Mouse (Mus musculus) testis, postnatal 14 days (tissue): Measurements from ENCODE around the gene Gdi2.
"Not testable (repeated sequence)": the region's sequence is repeated elsewhere in the genome, so short reads cannot be mapped to it uniquely, and the experiment has no call there.

ENCODE experiments used
- DNase-seq: peaks from one replicate; pipeline ENCODE4 v3.0.0; 2021; ENCODE audit warnings: low spot score

The Gdi2 gene

DNA sequence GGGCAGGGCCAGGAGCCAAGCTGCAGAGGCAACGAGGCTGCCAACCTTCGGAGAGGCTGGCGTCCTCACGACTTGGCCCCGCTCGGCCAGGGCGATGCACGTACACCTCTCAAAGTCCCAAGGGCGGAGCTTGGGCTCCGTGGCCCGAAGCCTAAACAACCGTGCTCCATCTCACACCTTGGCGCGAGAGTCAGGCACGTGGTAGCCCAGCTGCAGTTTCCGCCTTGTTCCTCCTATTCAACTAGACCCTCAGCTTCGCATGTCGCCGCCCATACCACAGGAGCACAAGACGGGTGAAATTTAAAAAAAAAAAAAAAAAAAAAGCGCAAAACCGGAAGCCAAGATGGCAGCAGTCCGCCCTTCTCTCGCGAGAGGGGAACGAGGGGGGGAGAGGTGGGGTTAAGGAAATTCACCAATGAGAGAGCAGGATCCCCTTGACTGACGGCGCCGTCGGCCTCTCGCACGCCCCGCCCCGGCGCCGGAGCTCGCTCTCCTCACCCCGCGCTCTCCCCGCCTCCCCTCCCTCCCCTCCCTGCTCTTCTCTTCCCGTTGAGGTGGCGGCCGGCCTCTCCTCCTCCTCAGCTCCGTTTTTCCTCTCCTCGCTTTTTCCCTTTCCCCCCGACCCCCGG is at the start of gene Gdi2:
TSS of gene Gdi2 (plus strand) at position 470 of the 629 bp plus-strand sequence.
- peak; percentile 95 for DNase-seq

- no peak for DNase-seq
Observed at GRCm38 (mm10) chr13:3495526-3495925, 42.3 kb upstream of the Gdi2 start.

GRCm38 (mm10) chr13:3501014-3501413 is 36.8 kb upstream of the Gdi2 start:
- not testable (repeated sequence) for DNase-seq

- DNase-seq = not testable (repeated sequence)
Observed at GRCm38 (mm10) chr13:3515351-3515750, 22.5 kb upstream of the Gdi2 start.

DNA sequence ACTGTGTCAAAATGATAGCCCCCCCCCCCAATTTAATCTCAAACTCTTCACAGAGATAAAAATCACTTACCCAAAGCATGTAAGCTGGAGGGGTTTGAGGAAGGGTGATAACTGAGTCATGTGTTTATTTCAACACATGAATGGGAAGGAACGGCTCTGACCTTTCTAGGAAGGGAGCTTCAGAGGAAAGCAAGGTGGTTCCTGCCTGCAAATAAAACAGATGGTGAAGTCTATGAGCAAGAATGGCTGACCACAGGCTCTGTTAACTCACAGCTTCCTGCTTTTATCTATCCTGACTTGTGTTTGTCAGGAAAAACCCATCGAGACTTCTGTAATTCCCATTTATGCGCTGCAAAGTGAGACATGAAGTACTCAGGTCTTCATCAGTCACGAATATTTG is 18.5 kb upstream of the Gdi2 start:
- not testable (repeated sequence) for DNase-seq

- DNase-seq = not testable (repeated sequence)
Observed at GRCm38 (mm10) chr13:3519994-3520393, 17.9 kb upstream of the Gdi2 start.

DNA sequence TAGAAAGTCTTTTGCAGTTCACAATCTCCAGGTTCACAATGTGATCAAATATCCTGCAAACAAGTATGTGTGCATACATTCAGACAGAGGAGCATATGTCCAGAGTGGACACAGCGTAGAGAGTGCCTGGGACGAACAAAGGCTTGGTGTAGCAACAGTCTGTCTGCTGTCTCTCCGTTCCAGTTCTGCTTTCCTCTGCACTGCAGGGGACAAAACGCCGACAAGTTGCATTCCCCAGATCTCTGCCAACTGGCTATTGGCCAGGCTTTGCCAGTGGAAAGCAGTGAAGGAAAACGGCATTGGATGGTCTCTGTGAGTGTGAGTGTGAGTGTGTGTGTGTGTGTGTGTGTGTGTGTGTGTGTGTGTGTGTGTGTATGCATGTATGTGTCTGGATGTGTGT is 14.4 kb upstream of the Gdi2 start:
- DNase-seq = no peak

GRCm38 (mm10) chr13:3523946-3524345 is 13.9 kb upstream of the Gdi2 start:
- DNase-seq = no peak

DNA sequence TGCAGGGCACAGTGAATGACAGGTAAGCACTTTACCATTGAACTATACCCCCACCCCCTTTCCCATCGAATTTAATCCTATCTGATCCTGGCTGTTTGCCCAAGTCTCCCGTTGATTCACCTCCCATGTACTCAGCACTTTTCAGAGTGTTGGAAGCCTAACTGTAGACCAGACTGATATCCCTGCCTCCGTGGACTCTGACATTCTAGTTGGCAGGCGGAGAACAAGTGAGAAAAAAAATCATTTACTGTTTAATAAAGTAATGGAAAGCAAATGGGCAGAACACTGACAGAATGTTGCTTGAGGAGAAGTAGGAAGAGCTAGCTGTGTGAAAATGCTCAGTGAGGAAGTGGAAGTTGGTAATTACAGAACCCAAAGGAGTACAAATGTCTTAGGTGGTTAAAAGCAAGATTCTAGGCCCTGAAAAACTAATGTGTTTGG is 12.2 kb upstream of the Gdi2 start:
- no peak for DNase-seq

- no peak for DNase-seq
Observed at GRCm38 (mm10) chr13:3526328-3526727, 11.5 kb upstream of the Gdi2 start.

- DNase-seq = peak; percentile 21
Observed at GRCm38 (mm10) chr13:3530451-3530850, 7.4 kb upstream of the Gdi2 start.

DNA sequence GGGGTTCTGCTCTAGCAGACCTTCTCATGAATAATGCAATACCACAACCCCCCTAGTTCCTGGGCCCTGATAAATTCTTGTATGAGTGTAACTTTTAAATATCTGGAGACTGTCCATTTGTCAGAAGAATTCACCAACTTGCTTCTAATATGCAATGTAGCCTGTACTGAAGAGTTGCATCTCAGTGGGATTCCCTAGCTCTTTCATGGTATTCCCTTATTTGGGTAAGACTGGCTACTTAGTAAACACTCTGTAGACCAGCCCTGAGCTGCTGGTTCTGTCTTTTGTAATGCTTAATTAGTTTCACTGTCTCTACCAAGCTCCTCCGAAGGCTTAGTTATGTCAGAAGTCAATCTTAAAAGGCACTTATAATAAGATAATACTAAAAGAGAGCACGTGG is 6.7 kb upstream of the Gdi2 start:
- DNase-seq = not testable (repeated sequence)

- DNase-seq = no peak
Observed at GRCm38 (mm10) chr13:3531692-3532320, 6.1 kb upstream of the Gdi2 start.

DNA sequence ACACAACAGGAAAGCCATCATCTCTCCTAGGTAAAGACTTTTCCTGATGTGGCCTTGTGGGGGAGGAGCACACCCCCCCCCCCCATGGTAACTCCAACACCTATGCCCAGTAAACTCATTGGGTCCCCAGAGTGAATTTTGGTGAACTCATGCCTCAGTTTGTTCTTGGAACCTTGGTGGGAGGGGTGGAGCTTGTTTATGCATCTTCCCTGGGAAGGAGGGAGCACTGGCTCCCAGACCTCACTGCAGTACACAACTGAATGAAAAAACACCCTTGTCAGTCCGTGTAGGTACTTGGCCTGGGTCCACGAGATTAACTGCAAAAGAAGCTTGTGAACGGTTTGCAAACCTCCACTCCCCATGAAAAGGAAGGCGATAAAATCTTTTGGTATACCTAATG is 5.4 kb upstream of the Gdi2 start:
- no peak for DNase-seq

DNA sequence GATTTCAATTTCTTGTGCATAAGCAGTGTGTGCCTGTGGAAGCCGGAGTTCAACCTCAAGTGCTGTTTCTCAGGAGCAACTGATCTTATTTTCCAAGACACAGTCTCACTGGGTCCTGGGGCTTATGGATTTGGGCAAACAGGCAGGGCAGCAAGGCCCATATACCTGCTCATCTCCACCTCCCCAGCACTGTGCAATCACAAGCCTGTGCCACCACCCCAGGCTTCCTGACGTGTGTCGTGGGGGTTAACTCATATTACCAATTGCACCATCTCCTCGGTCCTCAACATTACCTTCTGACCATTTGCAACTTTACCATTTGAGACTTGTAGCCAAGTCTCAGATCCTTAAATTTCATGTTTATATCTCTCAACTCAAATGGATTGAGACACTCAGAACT is 3.7 kb upstream of the Gdi2 start:
- DNase-seq = no peak

GRCm38 (mm10) chr13:3538223-3538968 is 533 bp downstream of the Gdi2 start:
- peak; percentile 76 for DNase-seq

DNA sequence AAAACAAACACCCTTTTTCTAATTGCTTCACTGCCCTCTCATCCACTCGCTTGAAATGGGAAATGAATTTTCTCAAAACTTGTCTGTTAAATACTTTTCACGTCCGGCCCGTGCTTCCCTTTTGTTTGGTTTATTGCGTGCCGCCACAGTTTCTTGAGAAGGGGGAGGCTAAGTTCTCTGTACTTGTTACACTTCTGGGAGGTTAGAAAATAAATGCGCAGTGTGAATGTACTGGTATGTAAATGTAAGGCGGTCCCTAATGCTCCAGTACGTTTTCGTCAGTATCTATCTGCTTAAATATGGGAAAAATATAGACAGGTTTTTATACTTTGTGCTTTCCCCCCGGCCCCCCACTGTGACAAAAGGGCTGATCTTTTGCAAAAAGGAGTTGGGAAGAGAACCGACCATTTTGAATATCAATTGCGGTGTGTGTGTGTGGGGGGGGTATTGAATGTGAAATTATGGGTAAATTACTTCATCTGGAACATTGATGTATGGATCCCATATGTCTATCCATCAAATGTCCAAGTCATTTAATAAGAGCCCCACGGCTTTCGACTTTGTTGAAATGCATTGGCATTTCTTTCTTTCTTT is 1.2 kb downstream of the Gdi2 start:
- DNase-seq = no peak

DNA sequence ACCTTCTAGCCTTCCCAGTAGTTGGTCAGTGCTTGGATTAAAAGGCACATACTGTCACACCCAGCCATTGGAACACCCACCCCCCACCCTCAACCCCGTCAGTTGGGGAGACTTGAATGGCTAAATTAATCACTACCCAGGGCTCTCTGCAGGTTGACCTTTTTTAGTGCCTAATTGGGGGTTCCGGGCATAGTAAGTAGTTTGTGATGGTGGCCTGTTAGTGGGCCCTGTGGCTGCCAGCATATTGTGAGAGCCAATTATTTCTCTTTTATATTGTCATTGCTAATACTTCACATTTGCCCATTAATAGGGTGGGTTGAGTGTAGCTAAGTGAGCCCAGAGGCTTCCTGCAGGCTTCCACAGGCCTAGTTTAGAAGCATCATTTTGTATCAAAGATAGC is 2.3 kb downstream of the Gdi2 start:
- DNase-seq = no peak

DNA sequence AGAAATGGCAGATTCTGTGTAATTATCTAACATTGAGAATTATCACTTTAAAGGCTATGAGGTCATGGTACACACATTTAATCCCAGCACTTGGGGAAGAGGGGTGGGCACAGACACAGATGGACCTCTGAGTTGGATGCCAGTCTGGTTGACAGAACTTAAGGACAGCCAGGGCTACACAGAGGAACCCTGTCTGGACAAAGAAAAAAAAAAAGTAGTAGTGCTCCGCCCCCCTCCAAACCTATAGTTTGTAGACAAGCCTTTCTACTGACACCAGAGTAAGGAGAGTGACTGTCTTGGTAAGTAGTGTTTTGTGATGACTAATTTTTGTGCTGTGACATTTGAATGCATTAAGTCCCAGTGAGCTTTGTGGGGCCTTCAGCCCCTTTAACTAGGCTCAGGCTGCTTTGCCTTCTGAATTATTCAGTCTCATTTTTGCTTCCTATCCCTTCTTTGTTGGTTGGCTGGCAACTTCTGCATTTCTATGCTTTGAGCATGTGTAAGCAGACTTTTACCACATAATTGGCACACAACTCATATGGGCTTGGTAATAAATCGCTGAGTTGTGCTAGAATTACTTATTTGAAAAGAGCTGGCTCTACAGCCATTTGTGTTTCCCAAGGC is 3.4 kb downstream of the Gdi2 start:
- no peak for DNase-seq

GRCm38 (mm10) chr13:3544077-3544874 is 6.4 kb downstream of the Gdi2 start:
- no peak for DNase-seq

GRCm38 (mm10) chr13:3544925-3545324 is 7.1 kb downstream of the Gdi2 start:
- DNase-seq = no peak
